Mouse (Mus musculus): ENCODE results near the gene Sgsm1. TPM values are rescaled to one million over a fixed set of nuclear protein-coding genes. Genes with fewer than 3 reads are reported as not detected.

Gene Sgsm1
- polyA plus RNA-seq, 1 experiment from 2014 or later, result 5.2 TPM

DNA sequence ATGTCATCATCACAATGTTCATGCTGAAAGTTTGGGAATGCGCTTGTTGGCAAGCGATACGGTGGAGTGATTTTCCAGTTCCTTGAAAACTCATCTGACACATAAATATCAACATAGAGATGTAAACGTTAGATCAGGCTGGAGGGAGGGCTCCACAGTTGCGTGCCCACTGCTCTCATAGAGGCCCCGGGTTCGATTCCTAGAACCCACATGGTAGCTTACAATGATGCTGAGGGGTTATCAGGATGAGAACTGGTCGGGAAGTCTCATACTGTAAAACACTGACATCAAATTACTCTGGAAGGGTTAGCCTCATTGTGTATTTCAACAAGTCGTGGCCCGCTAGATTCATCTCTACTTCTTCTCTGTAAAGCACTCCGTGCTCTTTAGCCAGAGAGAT lies 24.5 kb downstream of the Sgsm1 start:
- H3K4me1 ChIP-seq (ENCODE audit: insufficient read depth), result no peaks in the 10 kb centered on the region
- WGBS, result 68% methylated on average over 11 of the region's 11 CpGs
- ATAC-seq (ENCODE audit: insufficient read depth), result no peak
- H3K9me3 ChIP-seq (ENCODE audit: low read depth, low read length), result no peaks in the 10 kb centered on the region
- H3K27ac ChIP-seq (ENCODE audit: low read depth), result no peak overlapping the region
- H3K4me2 ChIP-seq, result no peak overlapping the region
- H3K4me3 ChIP-seq (ENCODE audit: low read depth, low read length), result no peak overlapping the region
- TF ChIP-seq CTCF (IDR thresholded peaks at IDR 0.05; ENCODE audit: low read depth), result no peak
- peaks cover 19% of the 10 kb centered on the region for H3K27me3 ChIP-seq (ENCODE audit: insufficient read depth, low read length)
- no peak overlapping the region for H3K9ac ChIP-seq
- no peaks in the 10 kb centered on the region for H3K36me3 ChIP-seq (ENCODE audit: insufficient read depth)
- DNase-seq, result no peak

DNA sequence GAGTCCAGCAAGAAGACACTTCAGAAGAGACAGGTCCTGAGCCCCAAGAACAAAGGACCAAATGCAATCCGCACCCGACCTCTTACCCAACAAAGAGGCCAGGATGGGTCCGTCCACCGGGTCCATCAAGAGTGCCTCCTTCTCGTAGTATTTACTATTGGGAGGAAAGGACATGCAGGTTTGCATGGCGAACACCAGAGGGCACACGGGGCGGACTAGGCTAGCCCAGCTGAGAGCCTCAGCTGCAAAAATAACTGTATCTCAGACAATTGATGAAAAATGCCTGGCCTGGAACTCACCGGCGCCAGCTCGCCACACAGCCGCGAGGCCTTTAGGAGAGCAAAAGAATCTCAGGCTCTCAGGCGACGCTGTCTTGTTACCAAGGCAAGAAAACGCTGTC lies 25.0 kb downstream of the Sgsm1 start:
- H3K27ac ChIP-seq (ENCODE audit: low read depth), result no peak overlapping the region
- H3K4me1 ChIP-seq (ENCODE audit: insufficient read depth), result no peaks in the 10 kb centered on the region
- DNase-seq, result no peak
- H3K36me3 ChIP-seq (ENCODE audit: insufficient read depth), result no peaks in the 10 kb centered on the region
- no peak overlapping the region for H3K9ac ChIP-seq
- no peak overlapping the region for H3K4me3 ChIP-seq (ENCODE audit: low read depth, low read length)
- H3K4me2 ChIP-seq, result no peak overlapping the region
- 0 out of 2 replicates have a peak, but pooled peaks have one; percentile 11 for TF ChIP-seq CTCF (IDR thresholded peaks at IDR 0.05; ENCODE audit: low read depth)
- peaks cover 19% of the 10 kb centered on the region for H3K27me3 ChIP-seq (ENCODE audit: insufficient read depth, low read length)
- WGBS, result 44% methylated on average over 16 of the region's 16 CpGs
- H3K9me3 ChIP-seq (ENCODE audit: low read depth, low read length), result no peaks in the 10 kb centered on the region
- ATAC-seq (ENCODE audit: insufficient read depth), result no peak

DNA sequence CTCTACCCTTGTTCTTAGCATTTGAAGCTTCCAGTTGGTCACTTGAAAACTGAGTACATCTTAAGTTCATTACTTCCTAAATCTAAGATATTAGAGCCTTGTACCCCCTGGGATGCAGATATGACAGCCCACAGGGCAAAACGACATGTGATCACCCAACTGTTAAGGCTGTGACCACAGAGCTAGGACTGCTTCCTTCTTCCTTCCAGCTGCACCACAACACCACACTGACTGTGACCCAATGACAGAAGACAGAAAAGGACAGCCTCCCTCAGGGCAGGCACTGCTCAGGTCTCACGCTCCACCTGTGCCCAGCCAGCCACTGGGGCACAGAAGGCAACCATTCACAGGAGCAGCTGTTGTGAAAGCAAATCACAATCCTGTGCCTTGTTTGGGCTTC lies 26.9 kb downstream of the Sgsm1 start:
- 56% methylated on average over 2 of the region's 2 CpGs for WGBS
- Histone ChIP-seq H3K4me3 (ENCODE audit: low read depth, low read length) (no peak overlapping the region), H3K9ac (no peak overlapping the region), H3K4me1 (ENCODE audit: insufficient read depth) (no peaks in the 10 kb centered on the region), H3K9me3 (ENCODE audit: low read depth, low read length) (no peaks in the 10 kb centered on the region), H3K27ac (ENCODE audit: low read depth) (no peak overlapping the region), H3K36me3 (ENCODE audit: insufficient read depth) (no peaks in the 10 kb centered on the region), H3K4me2 (no peak overlapping the region), H3K27me3 (ENCODE audit: insufficient read depth, low read length) (peaks cover 19% of the 10 kb centered on the region)
- no peak for DNase-seq
- no peak for TF ChIP-seq CTCF (IDR thresholded peaks at IDR 0.05; ENCODE audit: low read depth)
- no peak for ATAC-seq (ENCODE audit: insufficient read depth)

DNA sequence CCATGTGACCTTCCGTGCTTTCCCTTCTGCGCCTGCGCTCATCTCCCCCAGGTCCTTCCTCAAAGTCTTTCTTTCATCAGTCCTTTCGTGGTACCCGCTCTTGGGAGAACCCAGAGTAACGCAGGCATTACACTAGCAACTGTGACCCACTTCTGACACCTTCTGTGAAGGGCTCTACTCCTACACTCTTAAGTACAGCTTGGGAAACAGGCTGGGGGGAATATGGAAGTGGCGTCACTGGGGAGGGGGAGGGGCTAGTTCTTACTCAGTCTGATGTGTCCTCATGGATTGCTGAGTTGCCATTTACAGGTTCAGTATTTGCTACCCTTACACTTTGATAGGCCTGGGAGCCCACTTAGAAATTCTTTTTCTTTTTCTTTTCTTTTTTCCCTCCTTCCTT lies 29.0 kb downstream of the Sgsm1 start:
- H3K36me3 ChIP-seq (ENCODE audit: insufficient read depth), result no peaks in the 10 kb centered on the region
- no peak overlapping the region for H3K27ac ChIP-seq (ENCODE audit: low read depth)
- H3K4me2 ChIP-seq, result no peak overlapping the region
- H3K9ac ChIP-seq, result no peak overlapping the region
- H3K4me1 ChIP-seq (ENCODE audit: insufficient read depth), result no peaks in the 10 kb centered on the region
- no peak for TF ChIP-seq CTCF (IDR thresholded peaks at IDR 0.05; ENCODE audit: low read depth)
- no peak overlapping the region for H3K4me3 ChIP-seq (ENCODE audit: low read depth, low read length)
- DNase-seq (no peak), ATAC-seq (ENCODE audit: insufficient read depth) (no peak)
- no peaks in the 10 kb centered on the region for H3K9me3 ChIP-seq (ENCODE audit: low read depth, low read length)
- 84% methylated on average over 7 of the region's 7 CpGs for WGBS
- no peaks in the 10 kb centered on the region for H3K27me3 ChIP-seq (ENCODE audit: insufficient read depth, low read length)

DNA sequence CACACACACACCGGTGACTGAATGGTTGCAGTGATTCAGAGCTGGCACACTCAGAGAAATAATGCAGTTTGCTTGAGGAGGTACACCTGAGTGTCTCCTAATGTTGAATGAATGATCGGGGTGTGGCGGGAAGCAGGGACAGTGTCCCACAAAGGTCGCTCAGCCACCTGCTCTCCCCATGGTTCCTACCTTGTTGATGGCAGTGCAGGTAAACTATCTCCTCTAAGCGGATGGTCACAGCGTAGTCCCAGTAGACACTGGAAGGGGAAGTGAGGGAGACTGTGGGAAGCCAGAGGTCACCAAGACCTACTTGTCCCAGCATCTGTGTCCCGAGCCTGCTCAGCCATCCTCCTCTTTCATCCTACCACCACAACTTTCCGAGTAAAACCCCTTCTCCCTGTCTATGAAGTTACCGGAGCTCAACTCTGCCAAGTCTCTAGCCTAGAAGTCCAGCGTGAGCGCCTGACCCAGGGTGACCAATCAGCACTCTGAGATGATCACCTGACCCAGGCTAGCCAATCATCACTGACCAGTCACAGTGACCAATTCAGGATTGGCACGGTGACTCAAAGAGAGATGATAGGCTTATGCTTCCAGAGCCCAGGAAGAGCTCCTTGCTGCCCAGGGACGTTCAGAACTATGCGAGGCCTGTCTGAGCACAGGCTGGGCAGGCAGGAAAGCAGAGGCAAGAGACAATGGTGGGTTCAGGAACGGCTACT lies 30.3 kb downstream of the Sgsm1 start:
- WGBS, result 23% methylated on average over 15 of the region's 15 CpGs
- DNase-seq (peak; percentile 75), ATAC-seq (ENCODE audit: insufficient read depth) (peak; percentile 85)
- Histone ChIP-seq H3K4me1 (ENCODE audit: insufficient read depth) (no peaks in the 10 kb centered on the region), H3K36me3 (ENCODE audit: insufficient read depth) (no peaks in the 10 kb centered on the region), H3K27me3 (ENCODE audit: insufficient read depth, low read length) (no peaks in the 10 kb centered on the region), H3K4me2 (peak overlapping the region; percentile 50), H3K4me3 (ENCODE audit: low read depth, low read length) (peak overlapping the region; percentile 28), H3K9ac (0 out of 2 replicates have a peak overlapping the region, but pooled peaks have one; percentile 0), H3K27ac (ENCODE audit: low read depth) (no peak overlapping the region), H3K9me3 (ENCODE audit: low read depth, low read length) (no peaks in the 10 kb centered on the region)
- no peak for TF ChIP-seq CTCF (IDR thresholded peaks at IDR 0.05; ENCODE audit: low read depth)

DNA sequence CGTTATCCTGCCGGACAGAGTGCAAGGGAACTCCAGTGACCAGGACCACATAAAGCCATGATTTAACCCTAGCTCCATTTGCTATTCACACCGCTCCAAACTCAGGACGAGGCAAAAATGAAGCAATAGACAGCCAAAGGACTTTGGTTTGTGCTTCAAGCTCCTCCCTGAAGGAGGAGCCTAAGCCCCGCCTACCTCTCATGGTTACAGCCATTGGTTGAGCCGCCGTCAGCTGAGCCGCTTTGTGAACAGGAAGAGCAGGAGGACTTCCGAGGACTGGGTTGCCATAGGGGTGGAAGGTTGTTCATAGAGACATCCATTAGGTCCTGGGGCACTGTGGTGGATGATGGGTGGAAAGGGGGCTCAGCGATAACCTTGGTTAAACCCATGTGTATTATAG lies 34.7 kb downstream of the Sgsm1 start:
- no peak for TF ChIP-seq CTCF (IDR thresholded peaks at IDR 0.05; ENCODE audit: low read depth)
- no peak overlapping the region for H3K4me3 ChIP-seq (ENCODE audit: low read depth, low read length)
- H3K9ac ChIP-seq, result no peak overlapping the region
- H3K9me3 ChIP-seq (ENCODE audit: low read depth, low read length), result no peaks in the 10 kb centered on the region
- H3K27me3 ChIP-seq (ENCODE audit: insufficient read depth, low read length), result no peaks in the 10 kb centered on the region
- no peak for ATAC-seq (ENCODE audit: insufficient read depth)
- H3K36me3 ChIP-seq (ENCODE audit: insufficient read depth), result no peaks in the 10 kb centered on the region
- H3K27ac ChIP-seq (ENCODE audit: low read depth), result no peak overlapping the region
- no peak for DNase-seq
- H3K4me2 ChIP-seq, result no peak overlapping the region
- WGBS, result 65% methylated on average over 10 of the region's 10 CpGs
- no peaks in the 10 kb centered on the region for H3K4me1 ChIP-seq (ENCODE audit: insufficient read depth)

DNA sequence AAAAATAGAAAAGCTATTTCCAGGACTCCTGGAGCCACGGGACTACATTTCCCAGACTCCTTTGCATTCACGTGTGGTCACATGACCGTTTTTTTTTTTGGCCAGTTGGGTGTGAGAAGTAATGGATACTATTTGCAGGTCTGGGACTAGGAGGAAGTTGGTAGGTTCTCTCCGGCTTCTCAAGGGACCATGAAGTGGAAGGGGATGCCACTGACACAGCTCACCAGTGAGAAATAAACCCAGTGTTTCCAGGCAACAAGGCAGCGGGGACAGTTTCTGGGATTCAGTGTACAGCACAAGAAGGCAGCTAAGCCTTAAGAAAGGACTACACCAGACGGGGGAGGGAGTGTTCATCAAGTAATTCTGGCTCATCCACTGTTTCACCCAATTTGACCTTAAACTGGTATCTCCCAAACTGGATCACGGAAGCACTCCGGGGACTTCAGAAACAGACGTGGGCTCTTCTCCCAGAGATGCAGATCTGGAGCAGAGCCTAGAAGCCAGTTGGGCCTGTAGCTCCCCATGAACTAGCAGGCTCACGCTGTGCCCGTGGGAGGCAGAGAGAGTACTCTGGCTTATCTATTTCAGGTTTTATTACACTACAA lies 39.3 kb downstream of the Sgsm1 start:
- 62% methylated on average over 11 of the region's 11 CpGs for WGBS

More for the DNA sequence above, 39.3 kb downstream of the Sgsm1 start:
- ATAC-seq (ENCODE audit: insufficient read depth) (no peak), DNase-seq (peak; percentile 31)
- no peak overlapping the region for H3K9ac ChIP-seq
- H3K27ac ChIP-seq (ENCODE audit: low read depth), result no peak overlapping the region
- H3K9me3 ChIP-seq (ENCODE audit: low read depth, low read length), result no peaks in the 10 kb centered on the region
- H3K36me3 ChIP-seq (ENCODE audit: insufficient read depth), result no peaks in the 10 kb centered on the region
- H3K4me3 ChIP-seq (ENCODE audit: low read depth, low read length), result no peak overlapping the region
- TF ChIP-seq CTCF (IDR thresholded peaks at IDR 0.05; ENCODE audit: low read depth), result no peak
- H3K27me3 ChIP-seq (ENCODE audit: insufficient read depth, low read length), result no peaks in the 10 kb centered on the region
- H3K4me2 ChIP-seq, result no peak overlapping the region
- no peaks in the 10 kb centered on the region for H3K4me1 ChIP-seq (ENCODE audit: insufficient read depth)
